ENCODE assay signal across 9 mouse cellular contexts in the genomic region with DNA sequence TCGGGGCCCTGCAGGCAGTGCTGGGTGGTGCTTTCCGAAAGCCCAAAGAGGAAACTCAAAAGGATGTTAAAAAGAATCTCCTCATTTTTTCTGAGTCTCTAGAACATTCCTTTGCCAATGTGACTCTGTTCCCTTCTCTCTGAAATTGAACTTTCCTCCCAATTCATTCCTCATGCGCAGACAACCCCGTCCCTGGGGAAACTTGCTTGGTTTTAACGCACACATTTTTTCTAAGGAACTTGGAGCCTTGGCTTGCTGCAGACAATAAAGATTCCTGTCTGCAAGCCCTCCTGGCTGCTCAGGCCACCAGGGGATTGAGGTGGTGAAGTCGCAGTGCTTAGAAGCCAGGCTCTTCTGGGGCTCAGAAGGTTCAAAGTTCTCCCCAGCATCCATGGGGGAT.
A peak's percentile ranks its signal among the peaks of the same experiment; 100 is the strongest.
DNase-seq lines count a peak whose midpoint lies in the region; ATAC-seq lines count a peak whose summit lies in the region.
"Had no signal": no experiment of that assay in that cellular context is flagged by ENCODE, and none has a peak within 500 bp of the region (broad histone marks: within the 10 kb centered on the region; RNA-seq: fewer than 3 reads in every experiment).

No protein-coding gene starts in this region.

- WGBS in heart, embryonic 12.5 days = 60% methylated on average over 6 of the region's 6 CpGs
- WGBS in embryonic facial prominence, embryonic 12.5 days = 44% methylated on average over 6 of the region's 6 CpGs
- 26% methylated on average over 6 of the region's 6 CpGs for WGBS in limb, embryonic 13.5 days

- DNase-seq in heart, postnatal 36 days = no peak
- DNase-seq in kidney, postnatal 4 days = peak; percentile 21 to 28
- no peak for DNase-seq in kidney, adult 8-10 months
- DNase-seq in frontal cortex, postnatal 10 days (ENCODE audit: low spot score in 2 of 2) = no peak

- peak overlapping the region; percentile 69; the same call in 1 of the 2 replicates for H3K27ac ChIP-seq in heart, embryonic 12.5 days (ENCODE audit: poor library complexity, severe bottlenecking)
- H3K27ac ChIP-seq in embryonic facial prominence, embryonic 12.5 days = peak overlapping the region; percentile 23; the same call in 1 of the 2 replicates
- peak overlapping the region; percentile 72 for H3K27ac ChIP-seq in limb, embryonic 13.5 days

- intact Hi-C loops in heart, postnatal 36 days (cut with DNase I) = loop anchor here (5.0 kb wide), 1 partner anchor 117 kb away; the partner anchor contains the start of gene Gli2

- no peaks in the 10 kb centered on the region for H3K9me3 ChIP-seq in heart, embryonic 12.5 days (replicated peaks)
- H3K9me3 ChIP-seq in embryonic facial prominence, embryonic 12.5 days = no peaks in the 10 kb centered on the region
- no peaks in the 10 kb centered on the region for H3K9me3 ChIP-seq in limb, embryonic 13.5 days

- H3K36me3 ChIP-seq in heart, embryonic 12.5 days = no peaks in the 10 kb centered on the region
- H3K36me3 ChIP-seq in embryonic facial prominence, embryonic 12.5 days = peaks cover 4% of the 10 kb centered on the region; the same call in 1 of the 2 replicates
- peaks cover 9% of the 10 kb centered on the region; the same call in 1 of the 2 replicates for H3K36me3 ChIP-seq in limb, embryonic 13.5 days

- no peak for ATAC-seq in heart, embryonic 12.5 days (ENCODE audit: insufficient number of reproducible peaks, low FRiP score)
- ATAC-seq in embryonic facial prominence, embryonic 12.5 days (ENCODE audit: insufficient number of reproducible peaks, insufficient read depth, low FRiP score, low TSS enrichment) = no peak
- no peak for ATAC-seq in limb, embryonic 13.5 days (ENCODE audit: low FRiP score, low read depth)
- ATAC-seq in granulocyte monocyte progenitor cell, adult 5-6 weeks (replicated peaks; ENCODE audit: poor library complexity, severe bottlenecking) = no peak
- ATAC-seq: inflammation-experienced regulatory T-cells, adult 6 months had no signal

- peaks cover 46% of the 10 kb centered on the region for H3K4me1 ChIP-seq in heart, embryonic 12.5 days (replicated peaks)
- peaks cover 29% of the 10 kb centered on the region for H3K4me1 ChIP-seq in embryonic facial prominence, embryonic 12.5 days
- peaks cover 74% of the 10 kb centered on the region for H3K4me1 ChIP-seq in limb, embryonic 13.5 days

- H3K9ac ChIP-seq in heart, embryonic 12.5 days = 0 out of 2 replicates have a peak overlapping the region, but pooled peaks have one; percentile 11
- no peak overlapping the region for H3K9ac ChIP-seq in embryonic facial prominence, embryonic 12.5 days
- no peak overlapping the region for H3K9ac ChIP-seq in limb, embryonic 13.5 days

- H3K27me3 ChIP-seq in heart, embryonic 12.5 days (replicated peaks) = no peaks in the 10 kb centered on the region
- H3K27me3 ChIP-seq in embryonic facial prominence, embryonic 12.5 days = no peaks in the 10 kb centered on the region
- no peaks in the 10 kb centered on the region for H3K27me3 ChIP-seq in limb, embryonic 13.5 days

- no peak overlapping the region for H3K4me3 ChIP-seq in heart, embryonic 12.5 days
- no peak overlapping the region for H3K4me3 ChIP-seq in embryonic facial prominence, embryonic 12.5 days
- H3K4me3 ChIP-seq in limb, embryonic 13.5 days = no peak overlapping the region

- H3K4me2 ChIP-seq in heart, embryonic 12.5 days = no peak overlapping the region
- H3K4me2 ChIP-seq in embryonic facial prominence, embryonic 12.5 days (replicated peaks) = no peak overlapping the region
- no peak overlapping the region for H3K4me2 ChIP-seq in limb, embryonic 13.5 days (replicated peaks)

Comparison
In these comparisons a context has a peak if more than half of its experiments do, and no peak if none do; other contexts are left out.
1. DNase-seq: peak in kidney, postnatal 4 days (2 of 2); none in heart, postnatal 36 days (0 of 2), kidney, adult 8-10 months (0 of 2) and frontal cortex, postnatal 10 days (0 of 2).
2. Peak in every context shown above with its lines, with median percentiles within 50 percentile points of each other: H3K27ac ChIP-seq.